Mouse (Mus musculus) cerebellum, adult 11-12 months (tissue): ENCODE data around the gene Atp5g3.
"Not testable (repeated sequence)": the region's sequence is repeated elsewhere in the genome, so short reads cannot be mapped to it uniquely, and the experiment has no call there.

Experiments used
- DNase-seq: peaks from one replicate; pipeline ENCODE4 v3.0.0; 2022

Atp5g3 gene

GRCm38 (mm10) chr2:73911175-73911700, at the start of gene Atp5g3:
Gene Atp5g3, minus strand, starts transcription at chr2:73911326.
- DNase-seq: peak; percentile 95

- no peak for DNase-seq
Observed at GRCm38 (mm10) chr2:73958342-73958741, 47.2 kb upstream of the Atp5g3 start.

GRCm38 (mm10) chr2:73953612-73954011, 42.5 kb upstream of the Atp5g3 start:
- no peak for DNase-seq

- DNase-seq: no peak
Observed at GRCm38 (mm10) chr2:73952597-73953219, 41.6 kb upstream of the Atp5g3 start.

- DNase-seq: no peak
Observed at GRCm38 (mm10) chr2:73947360-73947759, 36.2 kb upstream of the Atp5g3 start.

GRCm38 (mm10) chr2:73943735-73944134, 32.6 kb upstream of the Atp5g3 start:
- DNase-seq: no peak

GRCm38 (mm10) chr2:73942844-73943243, 31.7 kb upstream of the Atp5g3 start:
- DNase-seq: no peak

- no peak for DNase-seq
Observed at GRCm38 (mm10) chr2:73941281-73941680, 30.2 kb upstream of the Atp5g3 start.

GRCm38 (mm10) chr2:73940471-73940870, 29.3 kb upstream of the Atp5g3 start:
- no peak for DNase-seq

- no peak for DNase-seq
Observed at GRCm38 (mm10) chr2:73938896-73939295, 27.8 kb upstream of the Atp5g3 start.

GRCm38 (mm10) chr2:73932676-73933313, 21.7 kb upstream of the Atp5g3 start:
- DNase-seq: peak; percentile 93

GRCm38 (mm10) chr2:73927711-73928110, 16.6 kb upstream of the Atp5g3 start:
- DNase-seq: no peak

- DNase-seq: no peak
Observed at GRCm38 (mm10) chr2:73925539-73925938, 14.4 kb upstream of the Atp5g3 start.

GRCm38 (mm10) chr2:73925089-73925488, 14.0 kb upstream of the Atp5g3 start:
- peak; percentile 93 for DNase-seq

- DNase-seq: no peak
Observed at GRCm38 (mm10) chr2:73919642-73920041, 8.5 kb upstream of the Atp5g3 start.

GRCm38 (mm10) chr2:73912264-73912663, 1.1 kb upstream of the Atp5g3 start:
- DNase-seq: no peak

- DNase-seq: peak; percentile 76
Observed at GRCm38 (mm10) chr2:73910571-73911174, 453 bp downstream of the Atp5g3 start.

GRCm38 (mm10) chr2:73909116-73909515, 2.0 kb downstream of the Atp5g3 start:
- DNase-seq: no peak

- not testable (repeated sequence) for DNase-seq
Observed at GRCm38 (mm10) chr2:73904679-73905078, 6.4 kb downstream of the Atp5g3 start.

GRCm38 (mm10) chr2:73903536-73903935, 7.6 kb downstream of the Atp5g3 start:
- no peak for DNase-seq

- DNase-seq: not testable (repeated sequence)
Observed at GRCm38 (mm10) chr2:73902328-73902727, 8.8 kb downstream of the Atp5g3 start.

- no peak for DNase-seq
Observed at GRCm38 (mm10) chr2:73901169-73901568, 10.0 kb downstream of the Atp5g3 start.

- DNase-seq: no peak
Observed at GRCm38 (mm10) chr2:73900364-73900763, 10.8 kb downstream of the Atp5g3 start.

- DNase-seq: not testable (repeated sequence)
Observed at GRCm38 (mm10) chr2:73896919-73897318, 14.2 kb downstream of the Atp5g3 start.
